Mouse (Mus musculus) stomach, embryonic 16.5 days (tissue): ENCODE results near the gene Odf2. TPM values are rescaled to one million over a fixed set of nuclear protein-coding genes. Genes with fewer than 3 reads are reported as not detected.

Source experiments
- ATAC-seq: fragments of 200-750 bp; cut with Nextera tagmentation; 2 replicates; pipeline ENCODE4 v1.8.0; 2017; ENCODE audit warnings: moderate number of reproducible peaks, moderate TSS enrichment; ENCODE audit not compliant: insufficient read depth, low FRiP score
- H3K27ac ChIP-seq: fragments of 300-500 bp; sonication (generic); 2 replicates; pipeline ENCODE4 v1.5.1; 2014; ENCODE audit warnings: low read length
- H3K27me3 ChIP-seq: fragments of 300-500 bp; sonication (generic); 2 replicates; pipeline ENCODE4 v1.6.1; 2014; ENCODE audit warnings: low read length, control low read depth, mixed read lengths; ENCODE audit not compliant: control insufficient read depth, insufficient read depth
- H3K36me3 ChIP-seq: fragments of 300-500 bp; sonication (generic); 2 replicates; pipeline ENCODE4 v1.6.1; 2014; ENCODE audit warnings: low read length; ENCODE audit not compliant: control insufficient read depth, insufficient read depth
- H3K4me1 ChIP-seq: fragments of 300-500 bp; sonication (generic); 2 replicates; pipeline ENCODE4 v1.6.1; 2014; ENCODE audit warnings: low read length, control low read depth, mixed read lengths; ENCODE audit not compliant: control insufficient read depth, insufficient read depth
- H3K4me2 ChIP-seq: fragments of 300-500 bp; sonication (generic); 2 replicates; pipeline ENCODE4 v1.6.1; 2014; ENCODE audit warnings: low read depth, low read length, mixed read lengths
- H3K4me3 ChIP-seq: fragments of 300-500 bp; sonication (generic); replicated peaks from 2 replicates; pipeline ENCODE4 v1.5.1; 2014; ENCODE audit warnings: mild to moderate bottlenecking, low read length
- H3K9ac ChIP-seq: fragments of 300-500 bp; sonication (generic); 2 replicates; pipeline ENCODE4 v1.6.1; 2014; ENCODE audit warnings: low read length
- H3K9me3 ChIP-seq: fragments of 300-500 bp; sonication (generic); replicated peaks from 2 replicates; pipeline ENCODE4 v1.6.1; 2016; ENCODE audit warnings: low read length, control low read depth; ENCODE audit not compliant: control insufficient read depth
- WGBS: fragments of 180-500 bp; shearing (Covaris S2); extraction: QIAGEN DNeasy Blood & Tissue Kit; methylation state at CpG from one replicate; pipeline ENCODE4 v1.1.7; 2014; 5-methylcytosine and 5-hydroxymethylcytosine counted together
- microRNA-seq: library from miRNA; unstranded; fragments of <30 nt; microRNA quantifications from one replicate; pipeline ENCODE4, GENCODE M21; 2016
- polyA plus RNA-seq: library from polyadenylated mRNA; unstranded; fragments of >200 nt; fragmentation: Nextera tagmentation; extraction: Ambion mirVana; gene quantifications from 2 replicates; pipeline ENCODE4 v1.2.1, GENCODE M21; 2015

The Odf2 gene
- polyA plus RNA-seq, 1 experiment from 2014 or later, result 50.9 TPM

DNA sequence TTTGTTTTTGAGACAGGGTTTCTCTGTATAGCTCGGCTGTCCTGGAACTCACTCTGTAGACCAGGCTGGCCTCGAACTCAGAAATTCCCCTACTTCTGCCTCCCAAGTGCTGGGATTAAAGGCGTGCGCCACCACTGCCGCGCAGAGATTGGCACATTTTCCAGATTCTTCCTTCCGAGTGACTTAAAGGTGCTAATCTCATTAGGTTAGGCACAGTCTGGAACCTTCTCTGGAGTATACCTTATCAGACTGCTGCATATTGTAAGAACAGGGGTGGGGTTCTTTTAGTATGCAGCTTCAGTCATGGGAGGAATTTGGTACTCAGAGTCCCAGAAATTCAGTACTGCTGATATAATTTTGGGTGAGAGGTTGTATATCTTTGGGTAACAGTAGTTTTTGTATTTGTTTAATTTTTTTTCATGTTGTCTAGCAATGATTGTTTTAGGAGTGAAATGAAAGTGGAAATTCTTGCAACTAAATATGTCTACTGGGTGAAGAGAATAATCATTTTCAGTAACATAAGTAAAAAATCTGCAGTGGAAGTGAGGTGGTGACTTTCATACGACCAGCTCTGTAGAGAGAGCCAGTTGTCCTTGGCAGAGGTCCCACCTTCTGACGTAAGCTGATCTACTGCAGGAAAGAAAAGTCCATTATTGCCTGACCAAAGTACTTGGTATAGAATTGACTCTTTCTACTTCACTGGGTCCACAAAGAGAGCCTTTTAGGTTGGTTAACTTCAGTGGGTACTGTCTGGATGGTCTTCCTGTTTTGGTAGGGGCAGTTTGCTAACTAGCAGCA, 83.0 kb downstream of the Odf2 start:
- no peak overlapping the region for H3K4me2 ChIP-seq
- 0 out of 2 replicates have a peak, but pooled peaks have one; percentile 60 for ATAC-seq
- WGBS, result 69% methylated on average over 9 of the region's 9 CpGs

DNA sequence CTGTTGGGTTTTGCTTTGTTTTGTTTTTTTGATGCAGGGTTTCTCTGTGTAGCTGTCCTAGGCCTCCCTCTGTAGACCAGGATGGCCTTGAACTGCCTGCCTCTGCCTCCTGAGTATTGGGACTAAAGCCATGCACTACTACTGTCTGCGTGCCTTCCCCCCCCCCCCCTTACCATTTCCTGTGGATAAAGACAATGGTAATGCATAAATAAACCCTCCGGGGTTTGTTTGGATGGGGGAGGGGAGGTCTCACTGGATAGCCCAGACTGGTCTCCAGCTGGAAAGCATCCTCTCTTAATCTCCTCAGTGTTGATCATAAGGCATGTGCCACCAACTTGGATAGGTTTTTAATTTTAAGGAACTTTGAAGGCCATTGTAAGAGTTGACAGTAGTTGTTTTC, 84.5 kb downstream of the Odf2 start:
- no peak overlapping the region for H3K27ac ChIP-seq
- H3K9ac ChIP-seq, result no peak overlapping the region
- 12% methylated on average over 2 of the region's 2 CpGs for WGBS
- ATAC-seq, result peak; percentile 47; the same call in 1 of the 2 replicates
- no peak overlapping the region for H3K4me2 ChIP-seq
- 0 out of 2 replicates have a peak, but pooled peaks cover 1% of the 10 kb centered on the region for H3K36me3 ChIP-seq
- H3K4me3 ChIP-seq, result no peak overlapping the region
- no peaks in the 10 kb centered on the region for H3K27me3 ChIP-seq
- no peaks in the 10 kb centered on the region for H3K9me3 ChIP-seq
- peaks cover 15% of the 10 kb centered on the region for H3K4me1 ChIP-seq

More for the DNA sequence above, 83.0 kb downstream of the Odf2 start:
- Histone ChIP-seq H3K36me3 (no peaks in the 10 kb centered on the region), H3K4me3 (no peak overlapping the region), H3K27me3 (no peaks in the 10 kb centered on the region), H3K9ac (no peak overlapping the region), H3K4me1 (peaks cover 24% of the 10 kb centered on the region), H3K9me3 (no peaks in the 10 kb centered on the region), H3K27ac (peak overlapping the region; percentile 38; the same call in 1 of the 2 replicates)

DNA sequence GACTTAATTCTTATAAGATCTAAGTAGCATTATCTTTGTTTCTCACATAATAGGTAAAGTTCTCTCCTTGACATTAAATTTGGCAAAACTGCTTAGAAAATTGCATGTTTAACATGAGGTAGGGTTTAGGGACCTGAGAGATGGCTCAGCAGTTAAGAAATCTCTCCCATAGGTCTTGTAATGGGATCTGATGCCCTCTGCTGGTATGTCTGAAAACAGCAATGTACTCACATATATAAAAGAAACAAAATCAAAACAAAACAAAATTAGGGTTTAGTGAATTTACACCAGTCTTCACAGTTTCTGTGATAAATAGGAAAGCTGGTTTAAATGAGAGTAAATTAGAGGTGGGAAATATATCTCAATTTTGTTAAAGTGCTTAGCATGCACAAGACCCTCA, 88.3 kb downstream of the Odf2 start:
- Histone ChIP-seq H3K9me3 (no peaks in the 10 kb centered on the region), H3K36me3 (peaks cover 21% of the 10 kb centered on the region), H3K27ac (no peak overlapping the region), H3K9ac (no peak overlapping the region), H3K27me3 (no peaks in the 10 kb centered on the region), H3K4me3 (no peak overlapping the region), H3K4me2 (no peak overlapping the region), H3K4me1 (peaks cover 5% of the 10 kb centered on the region)
- ATAC-seq, result no peak

GRCm38 (mm10) chr2:29980661-29981060, 91.6 kb downstream of the Odf2 start:
- H3K4me2 ChIP-seq, result no peak overlapping the region
- 94% methylated on average over 1 of the region's 1 CpGs for WGBS
- H3K27me3 ChIP-seq, result no peaks in the 10 kb centered on the region
- no peaks in the 10 kb centered on the region for H3K4me1 ChIP-seq
- peaks cover 36% of the 10 kb centered on the region for H3K36me3 ChIP-seq
- no peak overlapping the region for H3K4me3 ChIP-seq
- ATAC-seq, result no peak
- H3K9me3 ChIP-seq, result no peaks in the 10 kb centered on the region
- H3K9ac ChIP-seq, result no peak overlapping the region
- H3K27ac ChIP-seq, result no peak overlapping the region

Small RNAs within 50 kb of the gene (microRNA-seq; reads per million reads assigned to microRNA genes)
- not detected for gene Mir219a-2
- gene Mir219b, result not detected

Other genes with a start within 250 kb of the Odf2 start
- gene Gm13420, start 137.5 kb upstream of the Odf2 start, polyA plus RNA-seq, result 0.74 and 0.91 TPM in 2 replicates
- not detected in 2 replicates for gene Gm13547, start 129.9 kb upstream of the Odf2 start, polyA plus RNA-seq
- 34.5 and 34.6 TPM in 2 replicates for gene Coq4, start 101.7 kb upstream of the Odf2 start, polyA plus RNA-seq
- gene Trub2, start 100.7 kb upstream of the Odf2 start, polyA plus RNA-seq, result 25.2 and 30.9 TPM in 2 replicates
- gene Slc27a4, start 86.6 kb upstream of the Odf2 start, polyA plus RNA-seq, result 22.0 and 23.6 TPM in 2 replicates
- gene Urm1, start 69.1 kb upstream of the Odf2 start, polyA plus RNA-seq, result 19.5 and 22.0 TPM in 2 replicates
- gene Cercam, start 20.1 kb upstream of the Odf2 start, polyA plus RNA-seq, result 38.3 and 38.9 TPM in 2 replicates
- 50.0 and 54.3 TPM in 2 replicates for gene Gle1, start 46.2 kb downstream of the Odf2 start, polyA plus RNA-seq
- gene Sptan1, start 76.3 kb downstream of the Odf2 start, polyA plus RNA-seq, result 84.2 and 96.3 TPM in 2 replicates
- 23.2 and 26.1 TPM in 2 replicates for gene Wdr34, start 159.7 kb downstream of the Odf2 start, polyA plus RNA-seq
- 324 and 336 TPM in 2 replicates for gene Set, start 168.2 kb downstream of the Odf2 start, polyA plus RNA-seq
- gene Pkn3, start 188.5 kb downstream of the Odf2 start, polyA plus RNA-seq, result 8.9 and 9.6 TPM in 2 replicates
- 37.4 and 41.4 TPM in 2 replicates for gene Zdhhc12, start 204.4 kb downstream of the Odf2 start, polyA plus RNA-seq
- 5.1 and 5.4 TPM in 2 replicates for gene Zer1, start 235.4 kb downstream of the Odf2 start, polyA plus RNA-seq
- gene Tbc1d13, start 244.5 kb downstream of the Odf2 start, polyA plus RNA-seq, result 5.2 and 5.4 TPM in 2 replicates